ENCODE assay signal across 28 mouse cellular contexts in the genomic region with DNA sequence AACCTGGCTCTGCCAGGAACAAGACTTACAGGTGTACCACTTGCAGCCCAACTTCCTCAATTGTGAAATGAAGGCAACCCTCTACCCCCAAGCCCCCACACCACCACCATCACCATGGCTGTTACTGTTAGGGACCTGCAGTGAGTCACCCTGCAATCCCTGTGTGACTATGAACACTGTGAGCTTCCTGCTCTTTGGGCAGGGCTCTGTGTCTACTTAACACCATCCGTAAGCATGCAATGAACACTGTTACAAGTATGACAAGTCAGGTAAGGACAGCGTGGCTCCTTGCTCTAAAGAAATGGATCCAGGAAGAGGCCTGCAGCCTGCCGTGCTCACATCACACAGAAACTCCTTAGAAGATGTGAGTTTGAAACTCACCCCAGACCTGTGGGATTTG. TPM values are rescaled to one million over a fixed set of nuclear protein-coding genes. Genes with fewer than 3 reads are reported as not detected.
"Had no signal": no experiment of that assay in that cellular context is flagged by ENCODE, and none has a peak within 500 bp of the region (broad histone marks: within the 10 kb centered on the region; RNA-seq: fewer than 3 reads in every experiment).

No protein-coding gene starts in this region.

- ATAC-seq: intestine, embryonic 16.5 days; liver, postnatal 0 days; midbrain, embryonic 13.5 days; midbrain, embryonic 16.5 days had no signal

- H3K36me3 ChIP-seq: limb, embryonic 12.5 days; limb, embryonic 15.5 days; lung, embryonic 15.5 days; midbrain, embryonic 10.5 days; midbrain, embryonic 13.5 days; neural tube, embryonic 13.5 days; stomach, embryonic 15.5 days had no signal

- H3K4me2 ChIP-seq: limb, embryonic 12.5 days; limb, embryonic 15.5 days; liver, embryonic 11.5 days; lung, embryonic 15.5 days; midbrain, embryonic 13.5 days; neural tube, embryonic 13.5 days; stomach, embryonic 15.5 days had no signal

- DNase-seq: kidney, adult 2 months; kidney, postnatal 10 days; kidney, postnatal 36 days; layer of hippocampus, postnatal 36 days; liver, postnatal 0 days; retina, postnatal 1 day; right cerebral cortex, postnatal 25 days; spleen, adult 18-20 months; thymus, adult 2 months; thymus, postnatal 14 days; thymus, postnatal 4 days had no signal

- H3K9ac ChIP-seq: limb, embryonic 12.5 days; limb, embryonic 15.5 days; liver, embryonic 14.5 days; liver, postnatal 0 days; lung, embryonic 15.5 days; midbrain, embryonic 13.5 days; neural tube, embryonic 13.5 days; stomach, embryonic 15.5 days had no signal

- H3K4me3 ChIP-seq: left cerebral cortex, adult 2 months; limb, embryonic 12.5 days; limb, embryonic 15.5 days; lung, embryonic 15.5 days; midbrain, embryonic 10.5 days; midbrain, embryonic 13.5 days; myocyte; neural tube, embryonic 13.5 days; stomach, embryonic 15.5 days had no signal

- H3K27ac ChIP-seq: left cerebral cortex, adult 2 months; limb, embryonic 12.5 days; limb, embryonic 15.5 days; liver, embryonic 14.5 days; lung, embryonic 15.5 days; macrophage; midbrain, embryonic 10.5 days; midbrain, embryonic 13.5 days; neural tube, embryonic 13.5 days; stomach, embryonic 15.5 days had no signal

- H3K9me3 ChIP-seq: limb, embryonic 12.5 days; limb, embryonic 15.5 days; lung, embryonic 15.5 days; midbrain, embryonic 10.5 days; midbrain, embryonic 13.5 days; neural tube, embryonic 13.5 days; stomach, embryonic 15.5 days had no signal

- H3K27me3 ChIP-seq: limb, embryonic 15.5 days; lung, embryonic 15.5 days; midbrain, embryonic 13.5 days; neural tube, embryonic 13.5 days; stomach, embryonic 15.5 days had no signal

- H3K4me1 ChIP-seq: lung, embryonic 15.5 days; midbrain, embryonic 10.5 days had no signal

RNA-seq across cellular contexts. Expression of a gene that starts 33.0 kb away (rescaled TPM):
- total RNA-seq: monocyte, adult 5-6 weeks; neutrophil, adult 5-6 weeks had no signal
- polyA plus RNA-seq: intestine, embryonic 16.5 days; kidney, embryonic 14.5 days; liver, embryonic 11.5 days; liver, postnatal 0 days; macrophage; myocyte had no signal
